Mouse (Mus musculus) cerebellum, postnatal 36 days (tissue): ENCODE results near the gene Mecom.

Source experiments
- DNase-seq, 2 experiments: peaks; one replicate each; pipeline ENCODE4 v3.0.0; 2021 to 2022; ENCODE audit warnings: mixed read lengths in 2 of 2

Gene Mecom

GRCm38 (mm10) chr3:30480551-30480950 lies 67.3 kb downstream of the Mecom start:
- DNase-seq = no peak

- DNase-seq = no peak
Observed at GRCm38 (mm10) chr3:30478252-30478651, 69.6 kb downstream of the Mecom start.

- no peak for DNase-seq
Observed at GRCm38 (mm10) chr3:30477008-30477407, 70.8 kb downstream of the Mecom start.

GRCm38 (mm10) chr3:30475591-30475990 lies 72.2 kb downstream of the Mecom start:
- no peak for DNase-seq

GRCm38 (mm10) chr3:30468068-30468835 lies 79.6 kb downstream of the Mecom start:
- DNase-seq = no peak

GRCm38 (mm10) chr3:30466031-30466650 lies 81.7 kb downstream of the Mecom start:
- no peak for DNase-seq

GRCm38 (mm10) chr3:30464497-30464896 lies 83.3 kb downstream of the Mecom start:
- no peak for DNase-seq

GRCm38 (mm10) chr3:30461831-30462230 lies 86.0 kb downstream of the Mecom start:
- no peak for DNase-seq

- DNase-seq = no peak
Observed at GRCm38 (mm10) chr3:30460890-30461578, 86.8 kb downstream of the Mecom start.

- DNase-seq = no peak
Observed at GRCm38 (mm10) chr3:30459626-30460025, 88.2 kb downstream of the Mecom start.

GRCm38 (mm10) chr3:30457975-30458678 lies 89.7 kb downstream of the Mecom start:
- no peak for DNase-seq

GRCm38 (mm10) chr3:30455902-30456301 lies 91.9 kb downstream of the Mecom start:
- no peak for DNase-seq

- no peak for DNase-seq
Observed at GRCm38 (mm10) chr3:30453546-30454455, 94.0 kb downstream of the Mecom start.

- DNase-seq = no peak
Observed at GRCm38 (mm10) chr3:30453046-30453445, 94.8 kb downstream of the Mecom start.

GRCm38 (mm10) chr3:30452511-30452910 lies 95.3 kb downstream of the Mecom start:
- no peak for DNase-seq

GRCm38 (mm10) chr3:30450206-30450965 lies 97.4 kb downstream of the Mecom start:
- no peak for DNase-seq

GRCm38 (mm10) chr3:30448624-30449023 lies 99.2 kb downstream of the Mecom start:
- no peak for DNase-seq

- no peak for DNase-seq
Observed at GRCm38 (mm10) chr3:30445970-30446442, 101.8 kb downstream of the Mecom start.

GRCm38 (mm10) chr3:30445247-30445969 lies 102.4 kb downstream of the Mecom start:
- DNase-seq = no peak

GRCm38 (mm10) chr3:30441646-30442045 lies 106.2 kb downstream of the Mecom start:
- DNase-seq = no peak
